8 mouse cellular contexts compared by ENCODE assay signal in the genomic region with DNA sequence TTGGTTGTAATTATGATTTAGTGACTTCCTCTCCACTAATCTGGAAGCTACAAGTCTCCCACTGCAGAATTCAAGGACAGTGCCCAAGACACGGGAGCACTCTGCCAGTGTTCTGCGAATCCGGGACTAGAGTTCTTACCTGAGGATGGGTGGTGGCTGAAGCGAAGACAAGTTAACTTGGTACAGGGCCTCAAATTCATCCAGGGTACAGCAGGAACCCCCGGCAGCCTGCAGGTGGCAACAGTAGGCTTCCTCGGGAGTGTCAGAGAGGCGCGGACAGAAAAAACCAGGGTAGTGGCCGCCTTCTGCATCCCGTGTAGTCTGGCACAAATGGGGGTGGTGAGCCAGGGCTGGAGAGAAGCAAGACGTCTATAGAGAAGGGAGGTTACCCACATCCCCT. TPM values are rescaled to one million over a fixed set of nuclear protein-coding genes. Genes with fewer than 3 reads are reported as not detected.
A peak's percentile ranks its signal among the peaks of the same experiment; 100 is the strongest.
DNase-seq lines count a peak whose midpoint lies in the region; ATAC-seq and TF ChIP-seq lines count a peak whose summit lies in the region.

A gene (minus strand): TSS at position 213 of the 400 bp plus-strand sequence.

- H3K27ac ChIP-seq in embryonic facial prominence, embryonic 13.5 days: peak within 1 kb of the TSS; percentile 88
- no peak within 1 kb of the TSS for H3K27ac ChIP-seq in limb, embryonic 11.5 days (replicated peaks; ENCODE audit: low read depth, low read length)
- H3K27ac ChIP-seq in midbrain, embryonic 12.5 days (replicated peaks): peak within 1 kb of the TSS; percentile 82
- H3K27ac ChIP-seq in spleen, adult 2 months (ENCODE audit: insufficient read depth, low read length): peak within 1 kb of the TSS; percentile 88

- peaks cover 27% of the 10 kb centered on the region for H3K36me3 ChIP-seq in embryonic facial prominence, embryonic 13.5 days
- peaks cover 10% of the 10 kb centered on the region for H3K36me3 ChIP-seq in limb, embryonic 11.5 days (ENCODE audit: control insufficient read depth, insufficient read depth, low read length)
- peaks cover 25% of the 10 kb centered on the region for H3K36me3 ChIP-seq in midbrain, embryonic 12.5 days
- H3K36me3 ChIP-seq in spleen, adult 2 months (ENCODE audit: control insufficient read depth, insufficient read depth, low read length): peaks cover 14% of the 10 kb centered on the region

- no peaks in the 10 kb centered on the region for H3K27me3 ChIP-seq in embryonic facial prominence, embryonic 13.5 days
- H3K27me3 ChIP-seq in limb, embryonic 11.5 days (ENCODE audit: control insufficient read depth, insufficient read depth, low read length): no peaks in the 10 kb centered on the region
- H3K27me3 ChIP-seq in midbrain, embryonic 12.5 days: no peaks in the 10 kb centered on the region
- H3K27me3 ChIP-seq in spleen, adult 2 months (ENCODE audit: control insufficient read depth, insufficient read depth, low read length): no peaks in the 10 kb centered on the region

- peak within 1 kb of the TSS; percentile 91 for H3K4me2 ChIP-seq in embryonic facial prominence, embryonic 13.5 days
- peak within 1 kb of the TSS; percentile 90 for H3K4me2 ChIP-seq in limb, embryonic 11.5 days (ENCODE audit: low read depth, severe bottlenecking)
- H3K4me2 ChIP-seq in midbrain, embryonic 12.5 days (replicated peaks): peak within 1 kb of the TSS; percentile 86

- TF ChIP-seq CTCF in spleen, adult 2 months (IDR thresholded peaks at IDR 0.05; ENCODE audit: extremely low read depth, insufficient read depth, insufficient read length, insufficient replicate concordance): peak; percentile 66; the same call in 1 of the 2 replicates

- WGBS in embryonic facial prominence, embryonic 13.5 days: under 1% methylated on average over 11 of the region's 11 CpGs
- WGBS in limb, embryonic 11.5 days: under 1% methylated on average over 11 of the region's 11 CpGs
- 2% methylated on average over 11 of the region's 11 CpGs for WGBS in midbrain, embryonic 12.5 days
- under 1% methylated on average over 11 of the region's 11 CpGs for WGBS in spleen, adult 2 months

- peak within 1 kb of the TSS; percentile 66 for H3K4me3 ChIP-seq in embryonic facial prominence, embryonic 13.5 days
- H3K4me3 ChIP-seq in limb, embryonic 11.5 days (ENCODE audit: low read depth, low read length): peak within 1 kb of the TSS; percentile 65
- peak within 1 kb of the TSS; percentile 68 for H3K4me3 ChIP-seq in midbrain, embryonic 12.5 days
- H3K4me3 ChIP-seq in spleen, adult 2 months (ENCODE audit: extremely low read depth, insufficient read depth, insufficient read length): peak within 1 kb of the TSS; percentile 70

- peaks cover 39% of the 10 kb centered on the region for H3K4me1 ChIP-seq in embryonic facial prominence, embryonic 13.5 days
- peaks cover 18% of the 10 kb centered on the region for H3K4me1 ChIP-seq in limb, embryonic 11.5 days (ENCODE audit: control insufficient read depth, insufficient read depth, low read length)
- peaks cover 52% of the 10 kb centered on the region for H3K4me1 ChIP-seq in midbrain, embryonic 12.5 days
- H3K4me1 ChIP-seq in spleen, adult 2 months (ENCODE audit: control insufficient read depth, insufficient read depth, insufficient read length): peaks cover 14% of the 10 kb centered on the region

- TF ChIP-seq POLR2A in spleen, adult 2 months (IDR thresholded peaks at IDR 0.05; ENCODE audit: low read depth, low read length): no peak

- H3K9me3 ChIP-seq in embryonic facial prominence, embryonic 13.5 days: 0 out of 2 replicates have a peak, but pooled peaks cover 6% of the 10 kb centered on the region
- H3K9me3 ChIP-seq in limb, embryonic 11.5 days (ENCODE audit: control insufficient read depth, low read length): no peaks in the 10 kb centered on the region
- H3K9me3 ChIP-seq in midbrain, embryonic 12.5 days: no peaks in the 10 kb centered on the region

- DNase-seq in B cell, adult 2 months: peak; percentile 77 to 80
- peak; percentile 80 to 84 for DNase-seq in adrenal gland, postnatal 36 days
- peak; percentile 78 to 81 for DNase-seq in heart, adult 18-20 months
- DNase-seq in kidney, adult 11 months: peak; percentile 77
- DNase-seq in limb, embryonic 11.5 days (ENCODE audit: low spot score): peak; percentile 84
- DNase-seq in spleen, adult 2 months (ENCODE audit: low read depth in 1 of 2, low spot score in 2 of 2): peak; percentile 74 to 81

- peak within 1 kb of the TSS; percentile 78 for H3K9ac ChIP-seq in embryonic facial prominence, embryonic 13.5 days
- peak within 1 kb of the TSS; percentile 60; the same call in 1 of the 2 replicates for H3K9ac ChIP-seq in limb, embryonic 11.5 days (ENCODE audit: low read length)
- peak within 1 kb of the TSS; percentile 77 for H3K9ac ChIP-seq in midbrain, embryonic 12.5 days (replicated peaks)

- peak; percentile 56; the same call in 1 of the 2 replicates for ATAC-seq in embryonic facial prominence, embryonic 13.5 days (ENCODE audit: insufficient number of reproducible peaks, insufficient read depth, low FRiP score, low TSS enrichment, low read depth)
- peak; percentile 58 for ATAC-seq in limb, embryonic 11.5 days (ENCODE audit: insufficient number of reproducible peaks, low FRiP score, low TSS enrichment, low read depth)
- peak; percentile 42 for ATAC-seq in midbrain, embryonic 12.5 days (ENCODE audit: low FRiP score, low read depth)

RNA-seq across cellular contexts. Expression of the gene that starts here (rescaled TPM):
- 10 to 100 TPM; 55.0 to 74.8 TPM for total RNA-seq in adrenal gland, postnatal 36 days (2021)
- polyA plus RNA-seq in embryonic facial prominence, embryonic 13.5 days (2015; fragmentation: Nextera tagmentation; extraction: Ambion mirVana): 49.0 and 53.1 TPM in 2 replicates
- 10 to 100 TPM; 15.8 to 16.0 TPM for total RNA-seq in heart, adult 18-20 months (2021)
- polyA plus RNA-seq in limb, embryonic 11.5 days (2014; fragmentation: Nextera tagmentation; extraction: Ambion mirVana): 34.7 and 38.0 TPM in 2 replicates
- 51.4 and 54.9 TPM in 2 replicates for polyA plus RNA-seq in midbrain, embryonic 12.5 days (2016; fragmentation: Nextera tagmentation; extraction: Ambion mirVana)
- polyA plus RNA-seq in spleen, adult 2 months (2012; rRNA removed): 53.7 and 61.8 TPM in 2 replicates
